Mouse (Mus musculus) CH12.LX (cell line): ENCODE measurements around the gene Rpl32.

Experiments
- CTCF ChIP-seq, 2 experiments: IDR thresholded peaks in 1 of 2; conservative IDR thresholded peaks in 1 of 2; 2 replicates each; pipeline ENCODE4 v1.5.1; 2011 to 2012; ENCODE audit warnings: low read depth in 2 of 2, low read length in 2 of 2, improper control_type of control experiment in 1 of 2, inconsistent platforms in 1 of 2, mild to moderate bottlenecking in 1 of 2, moderate library complexity in 1 of 2
- E2F4 ChIP-seq: IDR thresholded peaks from 2 replicates; pipeline ENCODE4 v1.6.1; 2011; ENCODE audit warnings: low read depth, low read length, improper control_type of control experiment; ENCODE audit not compliant: insufficient replicate concordance
- EP300 ChIP-seq: IDR thresholded peaks from 2 replicates; pipeline ENCODE4 v1.6.1; 2011; ENCODE audit warnings: low read length, improper control_type of control experiment
- HCFC1 ChIP-seq: IDR thresholded peaks from 2 replicates; pipeline ENCODE4 v1.6.1; 2012; ENCODE audit warnings: low read depth, mild to moderate bottlenecking, inconsistent platforms, low read length, improper control_type of control experiment
- MAFK ChIP-seq: IDR thresholded peaks from 2 replicates; pipeline ENCODE4 v1.6.1; 2011; ENCODE audit warnings: low read length, improper control_type of control experiment; ENCODE audit not compliant: insufficient replicate concordance
- POLR2A ChIP-seq: IDR thresholded peaks from 2 replicates; pipeline ENCODE4 v1.6.1; 2011; ENCODE audit warnings: low read depth, mild to moderate bottlenecking, improper control_type of control experiment, low read length
- TCF12 ChIP-seq: IDR thresholded peaks from 2 replicates; pipeline ENCODE4 v1.6.1; 2014; ENCODE audit warnings: low read depth, mild to moderate bottlenecking, inconsistent platforms, low read length, improper control_type of control experiment

- TF ChIP-seq POLR2A (no peak), HCFC1 (no peak), EP300 (no peak), TCF12 (no peak), MAFK (no peak), E2F4 (no peak), CTCF (conservative IDR thresholded peaks at IDR 0.05 in 1 of 2, IDR thresholded peaks at IDR 0.05 in 1 of 2; ENCODE audit: low read depth in 2 of 2, low read length in 2 of 2) (no peak)
Observed at GRCm38 (mm10) chr6:115801811-115802210, 6.7 kb downstream of the Rpl32 start.
